Mouse (Mus musculus) liver, postnatal 0 days (tissue): ENCODE results near the gene Prn.

Experiments
- CTCF ChIP-seq: sonication (generic); IDR thresholded peaks from 2 replicates; pipeline ENCODE4 v1.5.1; 2016; ENCODE audit warnings: antibody characterized with exemption, low read depth
- EP300 ChIP-seq: IDR thresholded peaks from 2 replicates; pipeline ENCODE4 v1.6.1; 2016; ENCODE audit warnings: antibody characterized with exemption, low read depth, mild to moderate bottlenecking

DNA sequence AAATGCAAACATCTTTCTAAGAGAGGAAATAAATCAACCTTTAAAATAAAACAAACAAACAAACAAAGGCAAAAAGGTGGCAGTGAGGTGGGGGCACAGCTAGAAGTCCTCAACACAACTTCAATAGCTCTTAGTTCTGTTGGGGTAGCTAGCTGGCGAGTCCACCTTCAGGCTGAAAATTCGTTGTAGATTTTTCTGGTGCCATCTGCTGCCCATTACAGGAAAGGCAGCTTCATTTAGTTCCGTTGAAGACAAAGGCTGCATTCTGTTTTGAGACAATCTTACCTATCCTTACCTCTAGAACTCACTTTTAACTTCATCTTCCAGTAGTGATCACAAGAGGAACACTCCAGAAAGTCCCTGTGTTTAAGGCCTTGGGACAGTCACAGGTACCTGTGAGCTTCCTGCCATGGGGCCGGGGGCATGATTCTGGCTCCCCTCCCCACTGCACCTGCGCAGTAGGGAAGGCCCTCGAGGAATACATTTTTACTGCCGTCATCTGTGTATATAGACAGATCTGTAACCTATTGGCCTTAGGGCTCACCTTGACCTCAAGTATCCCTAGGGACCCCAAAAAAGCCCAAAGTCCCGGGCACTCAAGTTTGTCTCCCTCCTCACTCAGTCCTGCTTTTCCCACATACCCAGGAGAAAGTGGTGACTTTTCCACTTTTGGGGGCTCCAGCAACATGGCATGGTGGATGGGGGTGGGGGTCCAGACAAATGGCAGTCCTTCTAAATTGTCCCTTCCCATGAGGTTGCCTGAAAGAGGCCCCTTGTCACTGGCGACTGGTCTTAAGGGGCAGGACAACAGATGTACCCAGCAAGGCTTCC lies 40.2 kb downstream of the Prn start:
- TF ChIP-seq CTCF = peak; percentile 73
- no peak for TF ChIP-seq EP300
